Mouse (Mus musculus) ovary, postnatal 10 days (tissue): Measurements from ENCODE around the gene Fam228b.
"Not testable (repeated sequence)": the region's sequence is repeated elsewhere in the genome, so short reads cannot be mapped to it uniquely, and the experiment has no call there.

Source experiments
- DNase-seq: peaks from one replicate; pipeline ENCODE4 v3.0.0; 2022; ENCODE audit warnings: low spot score

Gene Fam228b

GRCm38 (mm10) chr12:4768492-4769332, at the start of gene Fam228b, which contains the start of gene Pfn4:
TSS of gene Fam228b (minus strand) at chr12:4769267.
TSS of gene Pfn4 (plus strand) at chr12:4769022.
- DNase-seq: peak; percentile 99

GRCm38 (mm10) chr12:4817361-4818101, 48.5 kb upstream of the Fam228b start, which contains the start of gene Sf3b6:
TSS of gene Sf3b6 (plus strand) at chr12:4817544.
- DNase-seq: peak; percentile 94

- peak; percentile 19 for DNase-seq
Observed at GRCm38 (mm10) chr12:4816680-4817360, 47.8 kb upstream of the Fam228b start.

- no peak for DNase-seq
Observed at GRCm38 (mm10) chr12:4813636-4814035, 44.6 kb upstream of the Fam228b start.

GRCm38 (mm10) chr12:4811705-4812104, 42.6 kb upstream of the Fam228b start:
- DNase-seq: no peak

GRCm38 (mm10) chr12:4811036-4811435, 42.0 kb upstream of the Fam228b start:
- no peak for DNase-seq

GRCm38 (mm10) chr12:4797471-4797870, 28.4 kb upstream of the Fam228b start:
- not testable (repeated sequence) for DNase-seq

GRCm38 (mm10) chr12:4793718-4794117, 24.7 kb upstream of the Fam228b start:
- DNase-seq: no peak

GRCm38 (mm10) chr12:4788128-4788527, 19.1 kb upstream of the Fam228b start:
- not testable (repeated sequence) for DNase-seq

- no peak for DNase-seq
Observed at GRCm38 (mm10) chr12:4784466-4784865, 15.4 kb upstream of the Fam228b start.

- DNase-seq: no peak
Observed at GRCm38 (mm10) chr12:4783598-4783997, 14.5 kb upstream of the Fam228b start.

GRCm38 (mm10) chr12:4781725-4782404, 12.8 kb upstream of the Fam228b start:
- not testable (repeated sequence) for DNase-seq

GRCm38 (mm10) chr12:4781270-4781669, 12.2 kb upstream of the Fam228b start:
- DNase-seq: no peak

- no peak for DNase-seq
Observed at GRCm38 (mm10) chr12:4780245-4780644, 11.2 kb upstream of the Fam228b start.

GRCm38 (mm10) chr12:4777734-4778133, 8.7 kb upstream of the Fam228b start:
- no peak for DNase-seq

GRCm38 (mm10) chr12:4775588-4775949, 6.5 kb upstream of the Fam228b start:
- DNase-seq: no peak

GRCm38 (mm10) chr12:4774895-4775587, 6.0 kb upstream of the Fam228b start:
- no peak for DNase-seq

GRCm38 (mm10) chr12:4769333-4769723, 261 bp upstream of the Fam228b start:
- no peak for DNase-seq

- DNase-seq: no peak
Observed at GRCm38 (mm10) chr12:4757060-4757459, 12.0 kb downstream of the Fam228b start.

GRCm38 (mm10) chr12:4754451-4754850, 14.6 kb downstream of the Fam228b start:
- DNase-seq: not testable (repeated sequence)

GRCm38 (mm10) chr12:4744486-4744885, 24.6 kb downstream of the Fam228b start:
- no peak for DNase-seq
